Mouse (Mus musculus) forebrain, embryonic 10.5 days (tissue): Measurements from ENCODE around the gene Prdm8. TPM values are rescaled to one million over a fixed set of nuclear protein-coding genes. Genes with fewer than 3 reads are reported as not detected.

Experiments used
- DNase-seq: peaks from one replicate; pipeline ENCODE4 v3.0.0-alpha.2; 2017; ENCODE audit warnings: low spot score; ENCODE audit errors: extremely low spot score
- H3K27ac ChIP-seq: fragments of 300-500 bp; sonication (generic); 2 replicates; pipeline ENCODE4 v1.5.1; 2016; ENCODE audit warnings: mild to moderate bottlenecking
- H3K27me3 ChIP-seq: fragments of 300-500 bp; sonication (generic); 2 replicates; pipeline ENCODE4 v1.6.1; 2016; ENCODE audit warnings: mild to moderate bottlenecking; ENCODE audit not compliant: poor library complexity, severe bottlenecking
- H3K36me3 ChIP-seq: fragments of 300-500 bp; sonication (generic); replicated peaks from 2 replicates; pipeline ENCODE4 v1.6.1; 2016; ENCODE audit warnings: mild to moderate bottlenecking, moderate library complexity
- H3K4me1 ChIP-seq: fragments of 300-500 bp; sonication (generic); 2 replicates; pipeline ENCODE4 v1.6.1; 2016
- H3K4me3 ChIP-seq: fragments of 300-500 bp; sonication (generic); 2 replicates; pipeline ENCODE4 v1.5.1; 2016; ENCODE audit warnings: mild to moderate bottlenecking, moderate library complexity
- H3K9me3 ChIP-seq: fragments of 300-500 bp; sonication (generic); 2 replicates; pipeline ENCODE4 v1.6.1; 2016; ENCODE audit warnings: mild to moderate bottlenecking, moderate library complexity
- WGBS: fragments of 180-500 bp; shearing (Covaris S2); methylation state at CpG from one replicate; pipeline ENCODE4 v1.1.7; 2016; 5-methylcytosine and 5-hydroxymethylcytosine counted together
- polyA plus RNA-seq: library from polyadenylated mRNA; unstranded; fragments of >200 nt; fragmentation: Nextera tagmentation; extraction: Ambion mirVana; gene quantifications from 2 replicates; pipeline ENCODE4 v1.2.1, GENCODE M21; 2016

The Prdm8 gene
- polyA plus RNA-seq, 1 experiment from 2014 or later, result 0.05 TPM

DNA sequence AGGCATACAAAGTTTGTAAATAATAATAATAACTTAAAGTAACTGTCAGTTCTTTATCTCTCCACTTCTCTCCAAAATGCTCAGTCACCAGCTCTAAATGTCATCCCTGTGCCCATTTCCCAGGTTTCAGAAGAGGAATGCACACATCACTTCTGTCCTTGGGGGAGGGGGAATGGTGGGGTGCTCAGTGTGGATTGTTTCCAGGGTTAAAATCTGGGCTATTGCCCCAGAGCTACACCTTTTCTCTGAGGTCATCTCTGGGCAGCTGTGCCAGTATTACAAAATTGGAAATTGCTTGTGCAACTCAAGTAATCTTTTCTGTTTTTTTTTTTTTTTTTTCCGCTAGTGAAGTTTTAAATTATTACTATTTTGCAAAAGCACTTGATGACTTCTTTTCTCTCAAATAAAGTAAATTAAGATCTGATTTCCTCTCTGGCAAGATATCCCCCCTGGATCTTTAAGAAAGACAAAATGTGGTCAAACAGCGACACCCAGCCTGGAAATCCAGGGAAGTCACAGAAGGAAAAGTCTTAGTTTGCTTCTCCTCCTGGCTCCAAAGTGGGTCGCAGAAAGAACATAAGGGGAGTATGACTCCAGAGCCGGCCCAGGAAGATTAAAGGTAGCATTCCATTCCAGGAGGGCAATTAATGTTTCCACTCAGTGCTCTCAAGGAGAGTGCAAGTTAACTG lies 25.4 kb downstream of the Prdm8 start:
- H3K9me3 ChIP-seq, result no peaks in the 10 kb centered on the region
- H3K36me3 ChIP-seq, result no peaks in the 10 kb centered on the region
- 24% methylated on average over 4 of the region's 4 CpGs for WGBS
- peaks cover 15% of the 10 kb centered on the region for H3K4me1 ChIP-seq
- DNase-seq, result no peak
- H3K4me3 ChIP-seq, result no peak overlapping the region
- H3K27ac ChIP-seq, result no peak overlapping the region
- H3K27me3 ChIP-seq, result peaks cover 69% of the 10 kb centered on the region

- no peak overlapping the region for H3K4me3 ChIP-seq
- no peak for DNase-seq
- peaks cover 9% of the 10 kb centered on the region; the same call in 1 of the 2 replicates for H3K4me1 ChIP-seq
- H3K27me3 ChIP-seq, result peaks cover 44% of the 10 kb centered on the region
- 93% methylated on average over 1 of the region's 1 CpGs for WGBS
- no peaks in the 10 kb centered on the region for H3K36me3 ChIP-seq
- H3K27ac ChIP-seq, result no peak overlapping the region
- H3K9me3 ChIP-seq, result no peaks in the 10 kb centered on the region
Observed at GRCm38 (mm10) chr5:98194959-98195358, 28.0 kb downstream of the Prdm8 start.

DNA sequence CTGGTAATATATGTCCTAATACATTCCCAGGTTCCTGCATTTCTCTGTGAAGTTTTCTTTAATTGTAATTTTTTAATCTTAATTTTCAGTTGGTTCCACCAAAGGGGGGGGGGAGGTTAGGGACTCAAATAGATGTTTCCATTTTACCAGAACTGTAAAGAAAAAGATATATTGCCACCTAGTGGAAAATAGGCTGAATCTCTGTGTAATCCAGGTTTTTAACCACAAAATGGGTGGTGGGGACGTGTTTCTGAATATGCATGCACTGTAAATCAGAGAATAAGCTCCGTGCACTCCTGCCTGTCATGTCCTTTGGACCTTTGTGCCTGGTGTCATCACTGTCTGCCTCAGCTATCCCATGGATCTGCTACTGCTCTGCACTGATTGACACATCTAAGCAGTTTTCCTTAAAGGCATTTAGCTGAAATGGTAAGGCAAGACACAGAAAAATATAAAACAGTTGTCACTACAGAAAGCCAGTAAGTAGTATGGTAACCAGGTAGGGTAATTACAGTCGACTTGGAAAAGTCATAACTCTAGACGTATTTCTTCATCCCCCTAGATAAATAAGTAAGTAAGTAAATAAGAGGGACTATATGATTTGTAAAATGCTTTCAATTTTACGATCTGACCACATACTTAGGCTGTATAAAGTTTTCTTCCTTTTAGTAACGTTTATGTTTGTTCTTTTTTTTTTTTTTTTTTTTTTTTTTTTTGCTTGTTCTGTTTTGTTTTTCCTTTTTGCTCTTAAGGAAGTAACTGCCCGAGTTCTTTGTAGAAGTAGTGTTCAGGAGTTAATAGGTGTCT lies 31.6 kb downstream of the Prdm8 start:
- WGBS, result 64% methylated on average over 7 of the region's 7 CpGs
- peaks cover 9% of the 10 kb centered on the region; the same call in 1 of the 2 replicates for H3K27me3 ChIP-seq
- H3K4me1 ChIP-seq, result peaks cover 4% of the 10 kb centered on the region; the same call in 1 of the 2 replicates
- no peaks in the 10 kb centered on the region for H3K36me3 ChIP-seq
- H3K4me3 ChIP-seq, result no peak overlapping the region
- DNase-seq, result no peak
- no peaks in the 10 kb centered on the region for H3K9me3 ChIP-seq
- no peak overlapping the region for H3K27ac ChIP-seq

- Histone ChIP-seq H3K4me3 (no peak overlapping the region), H3K4me1 (peaks cover 4% of the 10 kb centered on the region; the same call in 1 of the 2 replicates), H3K9me3 (no peaks in the 10 kb centered on the region), H3K36me3 (no peaks in the 10 kb centered on the region), H3K27me3 (peaks cover 6% of the 10 kb centered on the region; the same call in 1 of the 2 replicates), H3K27ac (no peak overlapping the region)
- 54% methylated on average over 7 of the region's 7 CpGs for WGBS
- DNase-seq, result no peak
Observed at GRCm38 (mm10) chr5:98199219-98199552, 32.2 kb downstream of the Prdm8 start.

DNA sequence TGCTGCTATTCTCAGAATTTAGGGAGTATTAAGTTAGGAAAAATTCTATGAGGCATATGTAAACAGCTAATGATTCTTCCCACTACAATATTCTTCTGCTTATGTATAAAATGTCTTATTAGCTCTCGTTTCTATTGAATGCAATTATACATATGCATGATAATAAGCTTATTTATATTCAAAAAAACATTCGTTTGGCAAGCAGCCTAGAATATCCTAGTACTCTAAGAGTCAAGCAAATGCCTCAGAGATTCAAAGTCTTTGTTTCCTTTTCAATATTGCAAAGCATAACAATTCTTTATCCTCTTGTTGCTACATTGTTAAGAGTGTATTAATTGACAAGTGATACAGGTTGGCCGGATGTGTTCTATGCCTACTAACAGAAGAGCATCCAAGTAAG lies 34.6 kb downstream of the Prdm8 start:
- H3K36me3 ChIP-seq, result no peaks in the 10 kb centered on the region
- no peak overlapping the region for H3K27ac ChIP-seq
- H3K27me3 ChIP-seq, result peaks cover 5% of the 10 kb centered on the region; the same call in 1 of the 2 replicates
- WGBS, result 84% methylated on average over 3 of the region's 3 CpGs
- no peak overlapping the region for H3K4me3 ChIP-seq
- H3K4me1 ChIP-seq, result peaks cover 4% of the 10 kb centered on the region; the same call in 1 of the 2 replicates
- DNase-seq, result no peak
- no peaks in the 10 kb centered on the region for H3K9me3 ChIP-seq

GRCm38 (mm10) chr5:98202996-98203395 lies 36.0 kb downstream of the Prdm8 start:
- WGBS, result 76% methylated on average over 4 of the region's 4 CpGs
- Histone ChIP-seq H3K27ac (no peak overlapping the region), H3K4me3 (no peak overlapping the region), H3K9me3 (no peaks in the 10 kb centered on the region), H3K27me3 (no peaks in the 10 kb centered on the region), H3K36me3 (no peaks in the 10 kb centered on the region), H3K4me1 (peaks cover 4% of the 10 kb centered on the region; the same call in 1 of the 2 replicates)
- no peak for DNase-seq

DNA sequence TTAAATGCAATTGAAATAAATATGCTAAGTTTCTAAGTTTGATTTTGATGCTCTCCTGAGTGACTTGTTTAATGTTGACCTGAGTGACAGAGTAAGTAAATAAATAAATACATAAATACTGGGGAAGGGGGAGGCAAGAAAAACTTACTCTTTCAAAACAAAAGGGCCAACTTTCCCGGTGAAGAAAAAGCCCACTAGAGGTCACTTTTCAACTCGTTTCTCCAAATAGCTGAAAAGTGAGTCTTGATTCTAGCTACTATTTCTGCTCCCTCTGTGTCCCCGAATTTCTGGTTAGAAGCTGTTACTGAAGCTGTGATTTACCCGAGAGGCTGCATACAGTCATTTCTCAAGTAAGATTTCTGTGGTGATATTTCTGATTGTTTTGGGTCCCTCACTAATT lies 45.5 kb downstream of the Prdm8 start:
- no peaks in the 10 kb centered on the region for H3K36me3 ChIP-seq
- H3K4me1 ChIP-seq, result no peaks in the 10 kb centered on the region
- no peak overlapping the region for H3K4me3 ChIP-seq
- H3K9me3 ChIP-seq, result no peaks in the 10 kb centered on the region
- H3K27me3 ChIP-seq, result no peaks in the 10 kb centered on the region
- DNase-seq, result no peak
- 67% methylated on average over 4 of the region's 4 CpGs for WGBS
- no peak overlapping the region for H3K27ac ChIP-seq

- Histone ChIP-seq H3K27me3 (no peaks in the 10 kb centered on the region), H3K36me3 (no peaks in the 10 kb centered on the region), H3K4me3 (no peak overlapping the region), H3K9me3 (peaks cover 2% of the 10 kb centered on the region; the same call in 1 of the 2 replicates), H3K27ac (no peak overlapping the region), H3K4me1 (no peaks in the 10 kb centered on the region)
- 75% methylated on average over 4 of the region's 4 CpGs for WGBS
- DNase-seq, result no peak
Observed at GRCm38 (mm10) chr5:98221956-98222355, 55.0 kb downstream of the Prdm8 start.

DNA sequence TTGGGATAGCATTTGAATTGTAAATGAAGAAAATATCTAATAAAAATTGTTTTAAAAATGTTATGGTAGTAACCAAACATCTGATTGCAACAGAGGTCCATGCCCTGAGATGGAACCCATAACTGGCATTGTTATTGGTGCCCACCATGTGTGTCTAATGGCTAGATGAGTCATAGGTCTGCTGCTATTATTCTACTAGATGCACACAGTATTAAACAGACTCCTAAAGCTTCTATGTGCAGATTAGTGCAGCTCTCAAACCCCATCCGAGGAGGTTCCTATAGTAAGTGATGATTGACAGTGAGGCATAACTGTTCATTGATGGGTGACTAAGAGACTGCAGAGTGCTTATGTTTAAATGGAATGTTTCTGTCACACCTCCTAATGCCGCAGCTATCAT lies 59.7 kb downstream of the Prdm8 start:
- 87% methylated on average over 2 of the region's 2 CpGs for WGBS
- Histone ChIP-seq H3K9me3 (peaks cover 2% of the 10 kb centered on the region; the same call in 1 of the 2 replicates), H3K36me3 (no peaks in the 10 kb centered on the region), H3K27ac (no peak overlapping the region), H3K4me3 (no peak overlapping the region), H3K27me3 (no peaks in the 10 kb centered on the region), H3K4me1 (no peaks in the 10 kb centered on the region)
- DNase-seq, result no peak

- peaks cover 2% of the 10 kb centered on the region; the same call in 1 of the 2 replicates for H3K9me3 ChIP-seq
- no peak overlapping the region for H3K27ac ChIP-seq
- WGBS, result 85% methylated on average over 6 of the region's 6 CpGs
- no peaks in the 10 kb centered on the region for H3K4me1 ChIP-seq
- H3K27me3 ChIP-seq, result no peaks in the 10 kb centered on the region
- H3K4me3 ChIP-seq, result no peak overlapping the region
- no peak for DNase-seq
- no peaks in the 10 kb centered on the region for H3K36me3 ChIP-seq
Observed at GRCm38 (mm10) chr5:98229456-98229855, 62.5 kb downstream of the Prdm8 start.

DNA sequence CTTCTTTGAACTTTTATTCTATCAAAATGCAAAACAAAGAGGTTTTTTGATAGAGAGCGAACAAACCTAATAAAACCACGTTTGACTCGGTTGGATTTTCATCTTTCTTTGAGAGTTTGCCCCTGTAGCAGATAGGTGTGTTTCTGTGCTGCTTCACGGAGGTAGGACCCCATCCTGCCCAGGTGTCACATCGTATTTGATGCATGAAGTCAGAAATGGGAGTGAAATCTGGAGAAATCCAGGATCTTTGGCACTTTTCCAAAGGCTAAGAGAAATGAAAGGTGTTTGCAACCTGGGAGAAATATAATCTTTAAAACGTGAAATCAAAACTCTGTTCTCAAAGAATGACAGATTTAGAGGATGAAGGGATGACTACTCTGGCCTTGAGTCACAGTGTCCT lies 71.5 kb downstream of the Prdm8 start:
- WGBS, result 85% methylated on average over 6 of the region's 6 CpGs
- no peaks in the 10 kb centered on the region for H3K4me1 ChIP-seq
- H3K27ac ChIP-seq, result no peak overlapping the region
- H3K4me3 ChIP-seq, result no peak overlapping the region
- H3K36me3 ChIP-seq, result no peaks in the 10 kb centered on the region
- DNase-seq, result no peak
- H3K27me3 ChIP-seq, result no peaks in the 10 kb centered on the region
- no peaks in the 10 kb centered on the region for H3K9me3 ChIP-seq
